Mouse (Mus musculus) kidney, embryonic 15.5 days (tissue): ENCODE results near the gene Rnase11. TPM values are rescaled to one million over a fixed set of nuclear protein-coding genes. Genes with fewer than 3 reads are reported as not detected.
"Not testable (repeated sequence)": the region's sequence is repeated elsewhere in the genome, so short reads cannot be mapped to it uniquely, and the experiment has no call there.

Source experiments
- ATAC-seq: fragments of 200-750 bp; cut with Nextera tagmentation; replicated peaks from 2 replicates; pipeline ENCODE4 v1.8.0; 2017; ENCODE audit warnings: moderate TSS enrichment; ENCODE audit not compliant: low FRiP score
- H3K27ac ChIP-seq: fragments of 300-500 bp; sonication (generic); 2 replicates; pipeline ENCODE4 v1.5.1; 2015; ENCODE audit warnings: mild to moderate bottlenecking, inconsistent platforms
- H3K27me3 ChIP-seq: fragments of 300-500 bp; sonication (generic); 2 replicates; pipeline ENCODE4 v1.6.1; 2015; ENCODE audit warnings: inconsistent platforms
- H3K36me3 ChIP-seq: fragments of 300-500 bp; sonication (generic); 2 replicates; pipeline ENCODE4 v1.6.1; 2015; ENCODE audit warnings: inconsistent platforms
- H3K4me1 ChIP-seq: fragments of 300-500 bp; sonication (generic); 2 replicates; pipeline ENCODE4 v1.6.1; 2015; ENCODE audit warnings: inconsistent platforms
- H3K4me2 ChIP-seq: fragments of 300-500 bp; sonication (generic); 2 replicates; pipeline ENCODE4 v1.6.1; 2015; ENCODE audit warnings: moderate library complexity, mild to moderate bottlenecking, inconsistent platforms
- H3K4me3 ChIP-seq: fragments of 300-500 bp; sonication (generic); replicated peaks from 2 replicates; pipeline ENCODE4 v1.5.1; 2015; ENCODE audit warnings: mild to moderate bottlenecking, inconsistent platforms
- H3K9ac ChIP-seq: fragments of 300-500 bp; sonication (generic); 2 replicates; pipeline ENCODE4 v1.6.1; 2015; ENCODE audit warnings: mild to moderate bottlenecking, inconsistent platforms
- H3K9me3 ChIP-seq: fragments of 300-500 bp; sonication (generic); replicated peaks from 2 replicates; pipeline ENCODE4 v1.6.1; 2016; ENCODE audit warnings: inconsistent platforms
- WGBS: fragments of 180-500 bp; shearing (Covaris S2); methylation state at CpG from one replicate; pipeline ENCODE4 v1.1.7; 2015; ENCODE audit warnings: mixed read lengths; 5-methylcytosine and 5-hydroxymethylcytosine counted together
- polyA plus RNA-seq: library from polyadenylated mRNA; unstranded; fragments of >200 nt; fragmentation: Nextera tagmentation; extraction: Ambion mirVana; gene quantifications from 2 replicates; pipeline ENCODE4 v1.2.1, GENCODE M21; 2015

Rnase11 gene
- polyA plus RNA-seq, 1 experiment from 2014 or later, result 0.38 TPM

GRCm38 (mm10) chr14:51027387-51028155, 22.4 kb downstream of the Rnase11 start:
- no peaks in the 10 kb centered on the region for H3K36me3 ChIP-seq
- H3K27me3 ChIP-seq, result no peaks in the 10 kb centered on the region
- H3K4me1 ChIP-seq, result no peaks in the 10 kb centered on the region
- ATAC-seq, result peak; percentile 47; the same call in 1 of the 2 replicates
- WGBS, result 67% methylated on average over 3 of the region's 3 CpGs
- no peaks in the 10 kb centered on the region for H3K9me3 ChIP-seq
- no peak overlapping the region for H3K9ac ChIP-seq
- no peak overlapping the region for H3K4me2 ChIP-seq
- H3K4me3 ChIP-seq, result no peak overlapping the region
- no peak overlapping the region for H3K27ac ChIP-seq

DNA sequence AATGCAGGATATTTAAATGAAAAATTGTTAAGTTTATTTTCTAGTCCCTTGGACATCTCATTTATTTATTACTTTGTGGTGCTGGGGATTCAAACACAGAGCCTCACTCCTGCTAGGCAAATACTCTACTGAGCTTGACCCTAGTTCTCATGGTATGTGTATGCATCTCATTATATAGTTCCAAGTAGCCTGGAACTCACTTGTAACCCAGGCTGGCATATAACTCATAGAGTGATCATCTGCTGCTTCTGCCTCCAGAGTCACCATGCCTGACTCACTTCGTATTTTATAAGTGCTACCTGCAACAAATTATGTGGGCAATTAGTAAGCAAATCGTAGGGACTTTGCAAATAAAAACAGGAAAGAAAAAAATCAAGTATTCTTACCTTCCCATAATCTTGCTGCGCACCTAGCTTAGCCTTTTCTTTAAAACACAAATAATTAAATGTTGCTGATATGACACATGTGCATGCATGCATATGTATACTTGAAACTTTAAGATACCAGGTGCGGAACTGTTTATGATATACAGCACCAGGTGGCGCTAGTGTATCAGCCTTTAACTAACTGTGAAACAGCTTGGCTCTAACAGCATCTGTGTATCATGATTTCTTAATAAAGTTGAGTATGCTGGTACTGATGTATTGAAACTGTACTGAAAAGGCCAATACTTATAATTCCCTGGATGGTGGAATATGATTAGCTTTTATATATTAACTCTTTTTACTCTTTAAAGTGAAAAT, 23.4 kb downstream of the Rnase11 start:
- H3K4me1 ChIP-seq, result no peaks in the 10 kb centered on the region
- no peaks in the 10 kb centered on the region for H3K9me3 ChIP-seq
- no peak overlapping the region for H3K4me2 ChIP-seq
- no peaks in the 10 kb centered on the region for H3K36me3 ChIP-seq
- 39% methylated on average over 5 of the region's 5 CpGs for WGBS
- H3K9ac ChIP-seq, result no peak overlapping the region
- H3K27me3 ChIP-seq, result no peaks in the 10 kb centered on the region
- H3K27ac ChIP-seq, result no peak overlapping the region
- H3K4me3 ChIP-seq, result no peak overlapping the region
- ATAC-seq, result peak; percentile 79; the same call in 1 of the 2 replicates

GRCm38 (mm10) chr14:51024820-51025219, 25.1 kb downstream of the Rnase11 start:
- no peak overlapping the region for H3K4me3 ChIP-seq
- H3K27ac ChIP-seq, result no peak overlapping the region
- H3K9me3 ChIP-seq, result no peaks in the 10 kb centered on the region
- H3K4me1 ChIP-seq, result no peaks in the 10 kb centered on the region
- no peak overlapping the region for H3K4me2 ChIP-seq
- no peak for ATAC-seq
- no peak overlapping the region for H3K9ac ChIP-seq
- no peaks in the 10 kb centered on the region for H3K27me3 ChIP-seq
- H3K36me3 ChIP-seq, result no peaks in the 10 kb centered on the region
- 88% methylated on average over 1 of the region's 1 CpGs for WGBS

- no peaks in the 10 kb centered on the region for H3K4me1 ChIP-seq
- 0 out of 2 replicates have a peak, but pooled peaks have one; percentile 22 for ATAC-seq
- no peaks in the 10 kb centered on the region for H3K9me3 ChIP-seq
- 42% methylated on average over 4 of the region's 4 CpGs for WGBS
- no peaks in the 10 kb centered on the region for H3K27me3 ChIP-seq
- no peak overlapping the region for H3K27ac ChIP-seq
- no peak overlapping the region for H3K4me3 ChIP-seq
- H3K4me2 ChIP-seq, result no peak overlapping the region
- H3K36me3 ChIP-seq, result no peaks in the 10 kb centered on the region
- no peak overlapping the region for H3K9ac ChIP-seq
These were observed 26.5 kb downstream of the Rnase11 start for GRCm38 (mm10) chr14:51023457-51023856.

GRCm38 (mm10) chr14:51017256-51017655, 32.7 kb downstream of the Rnase11 start:
- Histone ChIP-seq H3K9ac (no peak overlapping the region), H3K4me1 (no peaks in the 10 kb centered on the region), H3K27me3 (no peaks in the 10 kb centered on the region), H3K36me3 (no peaks in the 10 kb centered on the region), H3K4me3 (no peak overlapping the region), H3K4me2 (no peak overlapping the region), H3K27ac (no peak overlapping the region), H3K9me3 (no peaks in the 10 kb centered on the region)
- WGBS, result 71% methylated on average over 3 of the region's 3 CpGs
- no peak for ATAC-seq

DNA sequence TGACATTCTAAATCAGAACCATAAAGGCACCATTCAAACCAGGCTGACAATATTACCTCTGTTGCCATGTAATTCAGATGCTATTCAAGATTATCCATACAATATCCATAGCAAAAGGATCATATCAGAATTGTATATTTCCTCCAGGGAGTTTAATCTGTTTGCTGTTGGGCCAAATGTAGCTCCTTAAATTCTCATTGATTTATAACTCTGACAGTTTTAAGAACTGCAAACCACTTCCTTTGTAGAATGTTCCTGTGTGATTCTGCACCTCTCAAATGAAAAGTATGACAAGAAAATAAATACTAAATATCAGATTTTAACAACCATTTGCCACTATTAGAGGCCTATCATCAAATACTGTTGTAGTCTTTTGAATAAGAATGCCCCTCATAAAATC, 34.2 kb downstream of the Rnase11 start:
- Histone ChIP-seq H3K4me3 (no peak overlapping the region), H3K27ac (no peak overlapping the region), H3K4me2 (no peak overlapping the region), H3K36me3 (no peaks in the 10 kb centered on the region), H3K4me1 (no peaks in the 10 kb centered on the region), H3K9ac (no peak overlapping the region), H3K9me3 (no peaks in the 10 kb centered on the region), H3K27me3 (no peaks in the 10 kb centered on the region)
- no peak for ATAC-seq

- H3K9ac ChIP-seq, H3K36me3 ChIP-seq, H3K4me3 ChIP-seq, H3K4me2 ChIP-seq, H3K9me3 ChIP-seq, H3K27ac ChIP-seq, H3K4me1 ChIP-seq, H3K27me3 ChIP-seq, ATAC-seq: not testable (repeated sequence)
- 87% methylated on average over 3 of the region's 3 CpGs for WGBS
These were observed 35.2 kb downstream of the Rnase11 start for GRCm38 (mm10) chr14:51014724-51015123.

GRCm38 (mm10) chr14:51009572-51009971, 40.4 kb downstream of the Rnase11 start:
- WGBS, result 83% methylated on average over 6 of the region's 6 CpGs

GRCm38 (mm10) chr14:51008781-51009180, 41.2 kb downstream of the Rnase11 start:
- H3K4me3 ChIP-seq, result no peak overlapping the region
- no peak overlapping the region for H3K4me2 ChIP-seq

More at GRCm38 (mm10) chr14:51009572-51009971, 40.4 kb downstream of the Rnase11 start:
- Histone ChIP-seq H3K4me1 (no peaks in the 10 kb centered on the region), H3K36me3 (no peaks in the 10 kb centered on the region), H3K4me2 (no peak overlapping the region), H3K9me3 (no peaks in the 10 kb centered on the region), H3K9ac (no peak overlapping the region), H3K27ac (no peak overlapping the region), H3K4me3 (no peak overlapping the region), H3K27me3 (no peaks in the 10 kb centered on the region)
- no peak for ATAC-seq

DNA sequence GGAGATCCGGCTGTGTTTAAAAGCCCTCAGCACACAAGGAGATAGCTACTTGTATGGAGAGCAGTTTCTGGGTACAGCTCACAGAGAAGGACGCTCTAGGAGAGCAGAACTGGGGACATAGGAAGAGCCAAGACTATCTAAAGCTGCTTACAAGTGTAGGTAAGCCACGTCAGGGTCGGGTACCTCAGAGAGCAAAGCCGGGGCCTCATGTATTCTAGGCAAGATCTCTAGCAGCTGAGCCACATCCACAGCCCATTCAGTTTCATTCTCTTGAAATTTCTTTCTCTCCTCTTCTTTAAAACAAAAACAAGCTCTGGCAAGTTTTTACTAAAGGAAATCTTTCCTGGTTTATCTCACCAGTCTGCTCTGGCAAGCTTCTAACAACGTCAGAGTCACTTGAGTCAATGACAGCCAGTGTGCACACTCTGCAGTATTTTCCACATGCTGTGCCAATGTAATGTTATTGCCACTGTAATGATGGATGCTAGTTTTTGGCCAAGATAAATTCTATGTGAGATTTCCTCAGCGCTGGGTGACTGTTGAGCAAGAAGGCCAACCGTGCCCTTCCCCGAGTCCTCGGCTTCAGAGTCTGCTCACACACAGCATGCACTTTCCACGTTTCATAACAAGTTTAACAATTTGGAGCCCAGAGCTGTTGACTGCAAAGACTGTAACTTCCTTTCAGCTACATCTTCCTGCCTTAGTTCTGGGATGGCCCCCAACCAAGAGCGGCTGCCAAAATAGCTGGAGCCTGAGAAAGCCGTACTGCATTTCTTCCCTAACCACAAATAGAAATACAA, 41.8 kb downstream of the Rnase11 start:
- Histone ChIP-seq H3K4me3 (no peak overlapping the region), H3K4me1 (no peaks in the 10 kb centered on the region), H3K27ac (peak overlapping the region; percentile 56; the same call in 1 of the 2 replicates), H3K36me3 (no peaks in the 10 kb centered on the region), H3K9ac (no peak overlapping the region), H3K27me3 (no peaks in the 10 kb centered on the region), H3K4me2 (no peak overlapping the region), H3K9me3 (no peaks in the 10 kb centered on the region)
- ATAC-seq, result no peak
- 71% methylated on average over 13 of the region's 13 CpGs for WGBS

More at GRCm38 (mm10) chr14:51008781-51009180, 41.2 kb downstream of the Rnase11 start:
- H3K9me3 ChIP-seq, result no peaks in the 10 kb centered on the region
- H3K36me3 ChIP-seq, result no peaks in the 10 kb centered on the region
- H3K27ac ChIP-seq, result 0 out of 2 replicates have a peak overlapping the region, but pooled peaks have one; percentile 56
- no peak overlapping the region for H3K9ac ChIP-seq
- ATAC-seq, result no peak
- no peaks in the 10 kb centered on the region for H3K27me3 ChIP-seq
- 82% methylated on average over 4 of the region's 4 CpGs for WGBS
- H3K4me1 ChIP-seq, result no peaks in the 10 kb centered on the region

DNA sequence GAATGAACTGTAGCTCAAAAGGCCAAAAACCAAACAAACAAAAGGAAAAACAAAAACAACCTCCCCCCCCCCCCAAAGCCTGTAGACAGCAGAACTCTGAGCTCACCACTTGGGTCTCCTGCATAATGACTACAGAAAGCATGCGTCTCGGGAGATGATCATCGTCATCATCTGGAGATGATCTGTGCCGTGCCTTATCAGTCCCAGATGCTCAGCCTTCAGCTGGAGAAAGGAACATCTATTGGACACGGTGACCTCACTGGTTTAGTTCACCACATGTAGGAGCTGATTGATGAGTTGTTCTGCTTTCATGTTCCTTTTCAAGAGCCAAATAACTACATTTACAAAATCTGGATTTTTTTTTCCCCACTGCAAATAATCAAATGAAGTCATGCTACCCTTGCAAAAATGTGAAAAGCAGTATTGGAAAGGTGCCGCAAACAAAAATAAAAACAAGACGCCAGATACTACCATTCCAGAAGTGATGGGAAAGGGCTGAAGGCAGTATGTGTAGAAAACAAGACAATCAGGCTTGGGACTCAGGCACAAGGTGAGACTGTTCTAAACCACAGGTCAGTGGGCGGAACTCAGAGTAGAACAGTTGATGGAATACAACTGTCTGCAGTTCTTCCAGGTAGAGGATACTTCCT, 42.7 kb downstream of the Rnase11 start, which contains the start of gene Rnase10:
Rnase10 (plus strand) TSS at position 600 of the 650 bp plus-strand sequence.
- Histone ChIP-seq H3K4me2 (no peak within 1 kb of the TSS), H3K36me3 (no peaks in the 10 kb centered on the region)
- no peak for ATAC-seq

More for the DNA sequence above, 42.7 kb downstream of the Rnase11 start, which contains the start of gene Rnase10:
- no peak within 1 kb of the TSS for H3K4me3 ChIP-seq
- H3K4me1 ChIP-seq, result no peaks in the 10 kb centered on the region
- peak within 1 kb of the TSS; percentile 56; the same call in 1 of the 2 replicates for H3K27ac ChIP-seq
- H3K27me3 ChIP-seq, result no peaks in the 10 kb centered on the region
- H3K9ac ChIP-seq, result no peak within 1 kb of the TSS
- H3K9me3 ChIP-seq, result no peaks in the 10 kb centered on the region
- WGBS, result 84% methylated on average over 8 of the region's 8 CpGs
